Mouse (Mus musculus) stomach, postnatal 0 days (tissue): ENCODE data around the gene Cyp20a1.

Experiments
- CTCF ChIP-seq: IDR thresholded peaks from 2 replicates; pipeline ENCODE4 v1.5.1; 2016; ENCODE audit warnings: antibody characterized with exemption, low read depth, mild to moderate bottlenecking, moderate library complexity
- EP300 ChIP-seq: optimal IDR thresholded peaks from 2 replicates; pipeline ENCODE3; 2016; ENCODE audit warnings: antibody characterized with exemption

DNA sequence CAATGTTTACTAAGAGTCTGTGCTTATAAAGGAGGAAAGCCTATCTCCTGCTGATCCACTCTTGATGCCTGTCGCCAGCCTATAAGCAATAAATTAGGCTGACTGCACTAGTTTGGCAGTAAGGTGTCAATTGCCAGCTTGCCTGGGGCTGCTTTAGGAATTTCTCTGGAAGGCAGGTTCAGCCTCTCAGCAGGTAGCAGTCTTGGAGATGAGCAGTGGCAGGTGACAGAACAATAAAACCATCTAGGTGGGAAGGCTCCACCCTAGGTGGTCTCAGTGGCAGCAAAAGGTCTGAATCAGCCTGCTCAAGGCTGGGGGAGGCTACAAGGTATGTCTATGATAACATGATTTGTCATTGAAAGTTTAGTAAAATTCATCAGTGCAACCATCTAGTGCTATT lies 89.4 kb downstream of the Cyp20a1 start:
- TF ChIP-seq CTCF (no peak), EP300 (no peak)
